Mouse (Mus musculus): Measurements from ENCODE around the gene Rab15. TPM values are rescaled to one million over a fixed set of nuclear protein-coding genes. Genes with fewer than 3 reads are reported as not detected.

Gene Rab15
- polyA plus RNA-seq, 1 experiment from 2014 or later = 10.1 TPM

GRCm38 (mm10) chr12:76853378-76854142, 30.9 kb upstream of the Rab15 start:
- Histone ChIP-seq H3K27ac (ENCODE audit: low read depth, low read length) (no peak overlapping the region), H3K4me1 (ENCODE audit: control insufficient read depth, insufficient read depth, low read length) (peaks cover 3% of the 10 kb centered on the region; the same call in 1 of the 2 replicates)

GRCm38 (mm10) chr12:76852419-76852818, 29.7 kb upstream of the Rab15 start:
- no peaks in the 10 kb centered on the region for H3K9me3 ChIP-seq (ENCODE audit: control insufficient read depth, low read length)
- H3K27me3 ChIP-seq (ENCODE audit: control insufficient read depth, insufficient read depth, low read length) = no peaks in the 10 kb centered on the region
- peaks cover 3% of the 10 kb centered on the region; the same call in 1 of the 2 replicates for H3K4me1 ChIP-seq (ENCODE audit: control insufficient read depth, insufficient read depth, low read length)
- no peak overlapping the region for H3K4me3 ChIP-seq (ENCODE audit: low read depth, low read length)
- DNase-seq (ENCODE audit: low spot score, missing footprints) (peak; percentile 84), ATAC-seq (ENCODE audit: low FRiP score) (no peak)
- WGBS = 89% methylated on average over 2 of the region's 2 CpGs
- no peak overlapping the region for H3K9ac ChIP-seq (ENCODE audit: low read length)
- no peak overlapping the region for H3K27ac ChIP-seq (ENCODE audit: low read depth, low read length)
- H3K36me3 ChIP-seq (ENCODE audit: control insufficient read depth, insufficient read depth, low read length) = no peaks in the 10 kb centered on the region
- H3K4me2 ChIP-seq = no peak overlapping the region

More at GRCm38 (mm10) chr12:76853378-76854142, 30.9 kb upstream of the Rab15 start:
- Histone ChIP-seq H3K4me2 (no peak overlapping the region), H3K36me3 (ENCODE audit: control insufficient read depth, insufficient read depth, low read length) (no peaks in the 10 kb centered on the region), H3K27me3 (ENCODE audit: control insufficient read depth, insufficient read depth, low read length) (no peaks in the 10 kb centered on the region), H3K9ac (ENCODE audit: low read length) (no peak overlapping the region), H3K9me3 (ENCODE audit: control insufficient read depth, low read length) (no peaks in the 10 kb centered on the region), H3K4me3 (ENCODE audit: low read depth, low read length) (no peak overlapping the region)
- ATAC-seq (ENCODE audit: low FRiP score) = no peak
- 85% methylated on average over 1 of the region's 1 CpGs for WGBS
- no peak for DNase-seq (ENCODE audit: low spot score, missing footprints)

GRCm38 (mm10) chr12:76844346-76845061, 21.8 kb upstream of the Rab15 start:
- Histone ChIP-seq H3K9me3 (ENCODE audit: control insufficient read depth, low read length) (no peaks in the 10 kb centered on the region), H3K27me3 (ENCODE audit: control insufficient read depth, insufficient read depth, low read length) (no peaks in the 10 kb centered on the region), H3K4me2 (no peak overlapping the region), H3K4me3 (ENCODE audit: low read depth, low read length) (no peak overlapping the region), H3K4me1 (ENCODE audit: control insufficient read depth, insufficient read depth, low read length) (no peaks in the 10 kb centered on the region), H3K9ac (ENCODE audit: low read length) (no peak overlapping the region), H3K27ac (ENCODE audit: low read depth, low read length) (no peak overlapping the region), H3K36me3 (ENCODE audit: control insufficient read depth, insufficient read depth, low read length) (no peaks in the 10 kb centered on the region)
- ATAC-seq (ENCODE audit: low FRiP score) = no peak
- DNase-seq (ENCODE audit: low spot score, missing footprints) = peak; percentile 73
- WGBS = 86% methylated on average over 15 of the region's 15 CpGs

GRCm38 (mm10) chr12:76840081-76840480, 17.4 kb upstream of the Rab15 start:
- H3K27ac ChIP-seq (ENCODE audit: low read depth, low read length) = no peak overlapping the region
- no peaks in the 10 kb centered on the region for H3K9me3 ChIP-seq (ENCODE audit: control insufficient read depth, low read length)
- no peak overlapping the region for H3K4me3 ChIP-seq (ENCODE audit: low read depth, low read length)
- 83% methylated on average over 6 of the region's 6 CpGs for WGBS
- ATAC-seq (ENCODE audit: low FRiP score) = no peak
- no peaks in the 10 kb centered on the region for H3K36me3 ChIP-seq (ENCODE audit: control insufficient read depth, insufficient read depth, low read length)
- no peaks in the 10 kb centered on the region for H3K27me3 ChIP-seq (ENCODE audit: control insufficient read depth, insufficient read depth, low read length)
- H3K9ac ChIP-seq (ENCODE audit: low read length) = no peak overlapping the region
- peaks cover 2% of the 10 kb centered on the region; the same call in 1 of the 2 replicates for H3K4me1 ChIP-seq (ENCODE audit: control insufficient read depth, insufficient read depth, low read length)
- no peak for DNase-seq (ENCODE audit: low spot score, missing footprints)
- no peak overlapping the region for H3K4me2 ChIP-seq

- Histone ChIP-seq H3K27ac (ENCODE audit: low read depth, low read length) (no peak overlapping the region), H3K4me3 (ENCODE audit: low read depth, low read length) (no peak overlapping the region), H3K4me1 (ENCODE audit: control insufficient read depth, insufficient read depth, low read length) (peaks cover 2% of the 10 kb centered on the region; the same call in 1 of the 2 replicates), H3K4me2 (no peak overlapping the region), H3K36me3 (ENCODE audit: control insufficient read depth, insufficient read depth, low read length) (no peaks in the 10 kb centered on the region), H3K9ac (ENCODE audit: low read length) (no peak overlapping the region), H3K27me3 (ENCODE audit: control insufficient read depth, insufficient read depth, low read length) (no peaks in the 10 kb centered on the region), H3K9me3 (ENCODE audit: control insufficient read depth, low read length) (no peaks in the 10 kb centered on the region)
- 93% methylated on average over 4 of the region's 4 CpGs for WGBS
- DNase-seq (ENCODE audit: low spot score, missing footprints) (no peak), ATAC-seq (ENCODE audit: low FRiP score) (no peak)
These were observed 16.6 kb upstream of the Rab15 start for GRCm38 (mm10) chr12:76839298-76839697.

- ATAC-seq (ENCODE audit: low FRiP score) (no peak), DNase-seq (ENCODE audit: low spot score, missing footprints) (no peak)
- H3K9me3 ChIP-seq (ENCODE audit: control insufficient read depth, low read length) = no peaks in the 10 kb centered on the region
- 15% methylated on average over 21 of the region's 21 CpGs for WGBS
- peak overlapping the region; percentile 74 for H3K4me2 ChIP-seq
- H3K4me3 ChIP-seq (ENCODE audit: low read depth, low read length) = peak overlapping the region; percentile 71
- H3K27ac ChIP-seq (ENCODE audit: low read depth, low read length) = no peak overlapping the region; the same call in 1 of the 2 replicates
- no peaks in the 10 kb centered on the region for H3K27me3 ChIP-seq (ENCODE audit: control insufficient read depth, insufficient read depth, low read length)
- H3K36me3 ChIP-seq (ENCODE audit: control insufficient read depth, insufficient read depth, low read length) = no peaks in the 10 kb centered on the region
- H3K4me1 ChIP-seq (ENCODE audit: control insufficient read depth, insufficient read depth, low read length) = peaks cover 2% of the 10 kb centered on the region; the same call in 1 of the 2 replicates
- H3K9ac ChIP-seq (ENCODE audit: low read length) = peak overlapping the region; percentile 81
These were observed 15.3 kb upstream of the Rab15 start for GRCm38 (mm10) chr12:76837844-76838650.

GRCm38 (mm10) chr12:76837101-76837843, 14.6 kb upstream of the Rab15 start:
- DNase-seq (ENCODE audit: low spot score, missing footprints) (peak; percentile 100), ATAC-seq (ENCODE audit: low FRiP score) (peak; percentile 99)
- no peaks in the 10 kb centered on the region for H3K27me3 ChIP-seq (ENCODE audit: control insufficient read depth, insufficient read depth, low read length)
- no peaks in the 10 kb centered on the region for H3K9me3 ChIP-seq (ENCODE audit: control insufficient read depth, low read length)
- H3K4me2 ChIP-seq = peak overlapping the region; percentile 74
- peak overlapping the region; percentile 71 for H3K4me3 ChIP-seq (ENCODE audit: low read depth, low read length)
- no peak overlapping the region; the same call in 1 of the 2 replicates for H3K27ac ChIP-seq (ENCODE audit: low read depth, low read length)
- H3K4me1 ChIP-seq (ENCODE audit: control insufficient read depth, insufficient read depth, low read length) = peaks cover 2% of the 10 kb centered on the region; the same call in 1 of the 2 replicates
- H3K36me3 ChIP-seq (ENCODE audit: control insufficient read depth, insufficient read depth, low read length) = no peaks in the 10 kb centered on the region
- WGBS = under 1% methylated on average over 43 of the region's 43 CpGs
- H3K9ac ChIP-seq (ENCODE audit: low read length) = peak overlapping the region; percentile 81

- 3% methylated on average over 3 of the region's 3 CpGs for WGBS
- Histone ChIP-seq H3K27ac (ENCODE audit: low read depth, low read length) (no peak overlapping the region), H3K36me3 (ENCODE audit: control insufficient read depth, insufficient read depth, low read length) (no peaks in the 10 kb centered on the region), H3K9ac (ENCODE audit: low read length) (no peak overlapping the region), H3K27me3 (ENCODE audit: control insufficient read depth, insufficient read depth, low read length) (no peaks in the 10 kb centered on the region), H3K4me3 (ENCODE audit: low read depth, low read length) (no peak overlapping the region), H3K4me2 (no peak overlapping the region), H3K9me3 (ENCODE audit: control insufficient read depth, low read length) (no peaks in the 10 kb centered on the region), H3K4me1 (ENCODE audit: control insufficient read depth, insufficient read depth, low read length) (no peaks in the 10 kb centered on the region; the same call in 1 of the 2 replicates)
- no peak for ATAC-seq (ENCODE audit: low FRiP score)
- peak; percentile 86 for DNase-seq (ENCODE audit: low spot score, missing footprints)
These were observed 10.0 kb upstream of the Rab15 start for GRCm38 (mm10) chr12:76832704-76833103.
